Mouse (Mus musculus): ENCODE data around the gene Specc1. TPM values are rescaled to one million over a fixed set of nuclear protein-coding genes. Genes with fewer than 3 reads are reported as not detected.

Specc1 gene
- polyA plus RNA-seq, 1 experiment: 6.5 TPM

DNA sequence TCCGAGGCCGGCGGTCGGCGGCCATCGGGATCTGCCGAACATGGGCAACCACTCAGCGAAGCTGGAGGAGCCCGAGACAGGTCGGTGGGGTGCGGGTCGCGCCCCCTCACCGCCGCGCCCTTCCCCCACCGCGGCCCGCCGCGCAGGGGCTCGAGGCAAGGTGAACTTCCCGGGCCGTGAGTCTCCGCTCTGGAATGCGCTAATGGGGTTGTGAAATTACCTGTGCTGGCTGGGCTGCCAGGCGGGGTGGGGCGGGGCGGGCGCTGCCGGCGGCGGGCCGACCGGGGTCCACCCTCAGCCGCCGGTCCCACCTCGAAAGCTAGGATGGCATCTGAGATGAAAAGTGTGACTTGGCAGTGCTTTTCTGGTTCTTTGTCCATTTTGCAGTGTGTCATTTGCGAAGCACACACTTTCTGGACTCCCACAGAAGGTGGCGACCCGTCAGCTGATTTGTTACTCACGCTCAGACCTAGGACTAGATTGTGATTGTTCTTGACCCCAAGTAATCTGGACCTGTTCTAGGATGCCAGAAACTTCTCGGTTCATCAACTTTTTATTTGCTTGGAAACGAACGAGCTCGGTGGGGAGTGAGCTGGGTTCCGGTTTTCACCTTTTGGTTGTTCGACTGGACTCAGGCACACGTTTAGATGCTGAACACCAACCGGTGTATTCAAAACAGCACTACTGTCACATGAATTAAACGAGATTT lies 120.7 kb downstream of the Specc1 start:
- no peak for DNase-seq (ENCODE audit: low read depth, low spot score)
- WGBS: 1% methylated on average over 51 of the region's 51 CpGs

DNA sequence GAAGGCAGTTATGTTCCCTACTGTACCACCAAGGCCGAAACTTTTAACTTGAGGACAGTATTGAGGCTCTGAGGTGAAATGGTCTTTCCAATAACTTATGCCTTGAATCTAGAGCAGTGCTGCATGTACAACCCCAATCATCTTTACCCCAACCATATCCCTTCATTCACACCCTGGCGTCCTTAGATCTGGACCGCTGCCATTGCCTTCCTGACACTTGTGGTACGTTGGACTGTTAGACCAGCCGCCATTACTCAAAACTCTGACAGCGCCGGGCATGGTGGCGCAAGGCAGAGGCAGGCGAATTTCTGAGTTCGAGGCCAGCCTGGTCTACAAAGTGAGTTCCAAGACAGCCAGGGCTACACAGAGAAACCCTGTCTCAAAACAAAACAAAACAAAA lies 121.8 kb downstream of the Specc1 start:
- WGBS: 87% methylated on average over 10 of the region's 10 CpGs
- DNase-seq (ENCODE audit: low read depth, low spot score): no peak

DNA sequence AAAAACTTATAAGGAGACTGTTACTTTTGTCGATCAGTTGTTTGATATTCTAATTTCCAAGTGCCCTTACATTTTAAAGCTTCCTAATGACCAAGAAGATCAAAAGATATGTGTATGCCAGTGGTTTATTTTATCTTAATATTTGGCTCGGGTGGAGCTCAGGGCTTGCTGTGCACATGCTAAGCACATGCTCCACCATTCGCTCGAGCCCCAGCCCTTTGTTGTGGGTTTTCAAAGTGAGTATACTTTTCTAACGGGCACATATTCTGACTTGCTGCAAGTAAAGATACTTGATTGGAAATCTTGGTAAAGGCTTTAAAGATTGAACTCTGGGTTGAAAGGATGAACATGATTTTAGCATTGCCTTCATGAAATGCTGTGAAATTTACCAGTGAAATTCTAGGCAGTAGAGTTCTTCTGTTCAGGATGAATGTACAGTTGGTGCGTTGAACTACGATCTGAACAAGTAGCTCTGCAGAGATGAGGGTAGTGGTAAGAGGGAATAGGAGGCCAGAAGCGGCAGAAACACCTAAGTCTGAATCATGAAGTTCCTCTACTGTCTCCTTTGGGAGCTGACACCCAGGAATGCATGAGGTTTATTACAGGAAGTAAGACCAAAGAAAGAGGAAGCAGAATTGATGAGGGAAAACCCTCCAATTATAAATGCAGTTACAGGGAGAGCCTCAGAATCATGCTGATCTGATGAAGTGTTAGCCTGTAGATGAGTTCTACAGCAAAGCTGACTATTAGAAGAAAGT lies 122.7 kb downstream of the Specc1 start:
- WGBS: 80% methylated on average over 8 of the region's 8 CpGs
- no peak for DNase-seq (ENCODE audit: low read depth, low spot score)

DNA sequence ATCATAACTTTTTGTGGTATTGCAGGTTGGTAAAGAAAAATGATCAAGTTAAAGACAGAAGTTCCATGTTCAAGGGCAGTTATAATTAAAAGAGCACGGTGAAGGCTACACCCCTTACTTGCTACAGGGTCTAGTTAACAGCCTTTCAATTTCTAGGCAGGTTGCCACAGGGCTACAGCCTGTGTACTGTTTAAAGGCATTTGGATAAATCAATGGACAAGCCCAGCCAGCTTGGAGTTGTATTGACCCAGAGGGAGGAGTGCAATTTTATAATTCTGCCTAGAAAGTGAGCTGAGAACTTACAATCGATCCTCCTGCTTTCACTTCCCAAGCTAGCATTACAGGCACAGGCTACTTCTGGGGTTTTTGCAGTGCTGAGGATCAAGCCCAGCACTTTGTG lies 123.9 kb downstream of the Specc1 start:
- WGBS: 20% methylated on average over 2 of the region's 2 CpGs
- peak; percentile 51 for DNase-seq (ENCODE audit: low read depth, low spot score)

DNA sequence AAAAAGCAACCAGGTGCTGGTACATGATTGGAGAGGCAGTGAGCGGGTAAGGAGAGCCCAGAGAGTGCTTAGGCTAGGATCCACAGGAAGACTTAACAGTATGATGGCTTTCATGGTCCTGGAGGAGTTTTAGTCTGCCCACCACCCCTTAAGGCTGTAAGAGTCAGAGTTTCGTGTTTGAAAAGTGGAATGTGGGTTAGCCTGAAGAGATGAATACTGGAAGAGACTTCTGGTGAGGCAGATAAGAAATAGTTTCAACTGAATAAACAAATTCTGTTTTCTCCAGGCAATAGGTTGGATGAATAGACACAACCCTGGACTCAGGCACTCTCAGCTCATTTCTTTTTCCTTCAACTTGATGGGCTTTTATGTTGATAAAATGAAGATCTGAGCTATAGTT lies 130.1 kb downstream of the Specc1 start:
- 90% methylated on average over 2 of the region's 2 CpGs for WGBS
- DNase-seq (ENCODE audit: low read depth, low spot score): no peak

DNA sequence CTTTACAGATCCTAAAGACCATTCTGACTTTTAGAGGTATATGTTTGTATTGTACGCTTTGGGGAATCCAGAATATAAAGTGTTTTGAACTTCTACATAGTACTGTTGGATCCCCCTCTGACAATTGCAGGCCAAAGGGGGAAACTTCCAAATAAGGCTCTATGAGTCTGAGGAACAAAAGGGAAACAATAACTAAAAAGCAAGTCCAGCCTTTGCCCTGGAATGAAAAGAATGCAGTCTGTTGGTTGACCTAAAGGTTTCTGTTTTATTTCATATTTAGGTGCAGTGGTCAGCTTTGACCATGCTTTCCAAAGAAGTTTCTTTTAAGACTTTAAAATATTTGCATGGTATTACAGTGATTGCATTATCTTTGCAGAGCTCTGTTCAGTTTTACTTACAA lies 130.5 kb downstream of the Specc1 start:
- DNase-seq (ENCODE audit: low read depth, low spot score): no peak
- WGBS: 85% methylated on average over 1 of the region's 1 CpGs

DNA sequence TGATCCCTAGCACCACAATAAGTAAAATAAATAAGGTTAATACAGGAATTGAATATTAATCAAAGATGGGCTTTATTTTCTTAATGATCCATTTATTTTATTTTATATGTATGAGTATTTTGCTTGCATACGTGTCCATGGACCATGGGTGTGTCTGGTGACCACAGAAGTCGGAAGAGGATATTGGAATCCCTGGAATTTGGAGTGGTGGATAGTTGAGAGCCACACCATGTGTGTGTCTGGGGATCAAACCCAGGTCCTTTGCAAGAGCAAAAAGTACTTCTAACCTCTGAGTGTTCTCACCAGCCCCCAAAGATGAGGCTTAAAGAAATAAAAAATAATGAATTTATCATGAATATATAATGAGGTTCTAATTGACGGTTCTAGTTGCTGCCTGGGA lies 132.1 kb downstream of the Specc1 start:
- WGBS: 93% methylated on average over 3 of the region's 3 CpGs
- no peak for DNase-seq (ENCODE audit: low read depth, low spot score)

DNA sequence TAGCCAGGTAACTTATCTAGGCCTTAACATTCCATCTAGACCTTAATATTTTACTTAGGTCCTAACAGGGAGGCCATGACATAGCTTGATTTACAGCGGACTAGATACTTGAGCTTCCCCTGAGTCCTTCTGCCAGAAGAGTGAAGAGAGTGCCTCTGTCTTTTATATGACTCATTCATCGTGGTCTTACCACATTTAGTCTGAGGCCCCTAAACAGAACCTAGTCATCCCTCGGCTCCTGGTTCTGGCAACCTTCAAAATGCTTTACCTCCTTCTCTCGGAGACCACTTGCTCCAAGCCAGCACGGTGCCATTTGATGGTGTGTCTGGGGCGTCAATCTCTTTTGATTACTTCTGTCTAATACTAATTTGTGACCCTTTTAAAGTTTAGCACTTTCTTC lies 133.8 kb downstream of the Specc1 start:
- DNase-seq (ENCODE audit: low read depth, low spot score): no peak
- WGBS: 85% methylated on average over 6 of the region's 6 CpGs

DNA sequence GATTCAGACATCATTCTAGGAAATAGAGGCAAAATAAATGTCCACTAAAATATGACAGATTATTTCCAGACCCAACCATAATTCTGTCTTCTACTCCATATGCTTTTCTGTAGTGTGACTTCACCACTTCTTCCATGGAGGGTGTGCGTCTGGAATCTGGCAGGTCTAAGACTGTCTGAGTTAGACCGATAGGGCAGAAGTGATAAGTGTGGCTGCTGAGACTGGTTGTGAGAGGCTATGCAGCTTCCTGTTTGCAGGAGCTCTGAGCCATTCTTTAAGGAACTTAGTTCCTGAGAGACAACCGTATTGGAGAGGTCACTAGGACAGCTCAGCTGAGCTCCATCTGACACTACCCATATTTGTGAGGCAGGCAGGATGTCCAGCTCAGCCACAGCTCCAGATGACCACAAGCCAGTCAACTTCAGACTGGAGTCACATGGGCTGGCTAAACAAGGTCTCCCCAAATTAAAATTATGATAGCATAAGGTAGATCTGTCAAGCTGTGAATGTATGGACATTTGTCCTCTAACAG lies 146.9 kb downstream of the Specc1 start:
- DNase-seq (ENCODE audit: low read depth, low spot score): no peak
- WGBS: 62% methylated on average over 3 of the region's 3 CpGs

DNA sequence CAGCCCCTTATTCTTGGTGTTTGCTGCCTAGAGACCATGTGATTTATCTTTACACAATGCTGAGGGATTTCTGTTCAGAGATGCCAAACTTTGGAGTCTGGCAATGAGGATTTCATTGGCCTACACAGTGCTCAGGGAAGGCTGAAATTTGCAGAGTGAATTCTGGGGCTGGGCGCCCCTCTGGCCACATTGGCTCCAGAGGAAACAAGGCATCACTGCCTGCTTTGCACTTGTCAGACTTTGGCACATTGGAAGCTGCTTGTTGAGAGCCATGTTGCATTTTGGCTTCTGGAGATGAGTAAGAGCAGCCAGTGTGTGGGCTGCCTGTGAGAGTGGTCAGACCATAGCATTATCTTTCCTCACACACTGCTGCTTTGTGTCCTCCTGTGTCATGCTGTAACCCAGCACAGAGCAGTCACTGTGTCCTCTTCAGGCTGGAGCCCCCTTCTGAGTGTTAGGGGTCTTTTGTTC lies 149.9 kb downstream of the Specc1 start:
- DNase-seq (ENCODE audit: low read depth, low spot score): no peak
- WGBS: 96% methylated on average over 1 of the region's 1 CpGs

DNA sequence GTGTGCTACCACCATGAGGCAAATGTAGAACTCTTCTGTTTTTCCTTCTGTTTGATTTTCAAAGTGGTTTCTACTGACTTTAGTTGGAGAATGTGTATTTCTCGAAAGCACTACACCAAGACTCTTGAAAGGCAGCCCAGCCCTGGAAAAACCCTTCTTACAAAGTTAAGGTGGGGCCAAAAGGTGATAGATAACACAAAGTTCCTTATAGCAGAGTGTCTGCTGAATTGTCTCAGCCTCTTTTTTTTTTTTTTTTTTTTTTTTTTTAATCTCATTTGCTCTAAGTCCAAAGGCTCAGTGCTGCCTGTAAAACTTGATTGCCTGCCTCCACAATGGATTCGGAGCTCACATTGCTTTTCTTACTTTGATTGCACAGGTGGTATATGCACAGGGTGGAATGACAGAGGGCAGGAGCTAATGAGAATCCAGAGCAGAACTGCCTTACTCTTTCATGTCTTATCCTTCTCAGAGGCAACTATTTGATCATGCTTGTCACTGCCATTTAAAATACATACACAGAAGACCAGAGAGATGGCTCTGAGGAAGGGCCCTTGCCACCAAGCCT lies 150.8 kb downstream of the Specc1 start:
- 35% methylated on average over 2 of the region's 2 CpGs for WGBS
- DNase-seq (ENCODE audit: low read depth, low spot score): peak; percentile 58

DNA sequence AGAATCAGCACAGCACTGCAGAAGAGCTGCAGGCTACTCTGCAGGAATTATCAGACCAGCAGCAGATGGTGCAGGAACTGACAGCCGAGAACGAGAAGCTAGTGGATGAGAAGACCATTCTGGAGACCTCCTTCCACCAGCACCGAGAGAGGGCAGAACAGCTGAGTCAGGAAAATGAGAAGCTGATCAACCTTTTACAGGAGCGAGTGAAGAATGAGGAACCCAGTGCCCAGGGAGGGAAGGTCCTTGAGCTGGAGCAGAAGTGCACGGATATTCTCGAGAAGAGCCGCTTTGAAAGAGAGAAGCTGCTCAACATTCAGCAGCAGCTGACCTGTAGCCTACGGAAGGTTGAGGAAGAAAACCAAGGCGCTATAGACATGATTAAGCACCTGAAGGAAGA lies 162.0 kb downstream of the Specc1 start:
- DNase-seq (ENCODE audit: low read depth, low spot score): no peak
- WGBS: 91% methylated on average over 9 of the region's 9 CpGs

DNA sequence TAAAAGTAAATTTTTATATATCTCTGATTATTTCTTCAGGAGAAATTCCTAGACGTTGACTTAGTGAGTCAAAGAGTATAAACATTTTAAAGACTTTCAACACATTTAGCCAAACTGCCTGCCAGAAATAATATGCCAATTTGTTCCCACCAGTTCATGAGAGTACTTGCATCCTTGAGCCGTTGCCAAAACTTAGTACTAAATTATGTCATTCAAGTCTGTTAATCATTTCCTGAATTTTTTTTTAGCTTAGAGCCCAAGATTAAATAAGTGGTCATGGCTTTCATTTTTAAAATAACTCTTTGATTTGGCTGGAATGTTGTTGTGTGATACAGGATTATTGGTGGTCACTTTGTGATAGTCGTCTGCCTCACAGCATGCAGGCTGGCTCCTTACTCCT lies 163.3 kb downstream of the Specc1 start:
- no peak for DNase-seq (ENCODE audit: low read depth, low spot score)

DNA sequence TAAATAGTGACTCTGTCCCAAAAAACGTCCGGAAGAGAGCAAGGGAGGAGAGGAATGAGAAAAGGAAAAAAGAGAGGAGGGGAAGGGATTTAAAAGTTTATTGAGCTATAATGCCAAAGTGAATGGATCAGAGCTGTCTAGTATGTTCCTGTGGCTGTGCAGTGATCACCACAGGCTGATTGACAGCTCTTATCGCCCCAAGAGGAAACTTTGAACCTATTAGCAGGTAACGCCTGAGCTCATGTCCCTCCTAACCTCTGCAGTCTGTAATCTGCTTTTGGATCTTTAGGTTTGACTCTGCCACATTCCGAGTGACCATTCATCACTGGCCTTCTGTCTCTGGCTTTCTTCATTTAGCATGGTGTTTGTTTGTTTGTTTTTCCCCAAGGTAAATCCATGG lies 164.8 kb downstream of the Specc1 start:
- WGBS: 34% methylated on average over 5 of the region's 5 CpGs
- no peak for DNase-seq (ENCODE audit: low read depth, low spot score)

More for the DNA sequence above, 163.3 kb downstream of the Specc1 start:
- WGBS: 10% methylated on average over 3 of the region's 3 CpGs

DNA sequence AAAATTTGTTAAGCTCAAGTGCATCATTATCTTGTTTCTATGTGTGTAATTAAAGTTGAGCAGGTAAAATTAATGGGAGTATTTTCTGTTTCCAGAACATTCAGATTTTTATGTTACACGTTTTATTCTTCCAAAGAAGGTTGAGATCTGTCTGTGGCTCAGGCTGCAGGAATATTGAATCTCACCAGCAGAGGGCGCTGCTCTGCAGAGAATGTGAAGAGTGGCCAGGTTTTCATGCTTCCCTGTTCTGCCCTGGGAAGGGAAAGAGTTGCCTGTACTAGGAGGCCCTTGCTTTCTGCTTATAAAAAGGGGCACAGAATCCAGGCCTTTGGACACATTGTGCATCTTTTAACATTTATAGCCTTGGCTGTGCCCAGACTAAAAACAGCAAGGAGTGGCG lies 171.1 kb downstream of the Specc1 start:
- DNase-seq (ENCODE audit: low read depth, low spot score): peak; percentile 73
- 29% methylated on average over 3 of the region's 3 CpGs for WGBS

DNA sequence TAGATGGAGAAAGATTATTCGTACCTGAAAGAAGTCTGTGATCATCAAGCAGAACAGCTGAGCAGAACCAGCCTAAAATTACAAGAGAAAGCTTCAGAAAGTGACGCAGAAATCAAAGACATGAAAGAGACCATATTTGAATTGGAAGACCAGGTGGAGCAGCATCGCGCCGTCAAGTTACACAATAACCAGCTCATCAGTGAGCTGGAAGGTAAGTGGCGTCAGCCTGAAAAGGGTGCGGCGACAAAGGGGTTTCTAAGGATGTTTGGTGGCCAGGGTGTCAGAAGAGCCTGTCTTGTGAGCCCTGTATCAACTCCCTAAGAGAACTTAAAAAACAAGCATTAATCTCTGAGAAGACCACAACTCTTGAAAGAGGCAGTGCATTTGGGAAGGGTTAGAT lies 171.6 kb downstream of the Specc1 start:
- DNase-seq (ENCODE audit: low read depth, low spot score): no peak
- WGBS: 54% methylated on average over 8 of the region's 8 CpGs

DNA sequence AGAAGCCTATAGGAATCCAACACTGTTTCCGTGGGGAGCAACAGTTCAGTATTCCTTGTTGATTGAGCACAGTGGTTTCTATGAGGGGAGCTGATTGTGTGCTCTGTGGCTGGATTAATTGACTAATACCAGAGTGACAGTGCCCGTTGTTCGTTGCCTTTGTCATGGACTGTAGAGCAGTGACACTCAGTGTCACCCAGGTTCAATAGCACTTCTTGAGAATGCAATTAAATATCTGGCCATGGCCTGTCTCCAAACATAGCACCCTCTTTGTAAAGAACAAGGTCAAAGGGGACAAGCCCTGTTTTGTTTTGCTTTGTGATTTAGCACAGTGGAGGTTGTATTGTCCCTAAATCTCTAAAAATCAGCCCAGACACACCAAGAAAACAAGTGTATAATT lies 173.6 kb downstream of the Specc1 start:
- WGBS: 86% methylated on average over 3 of the region's 3 CpGs

DNA sequence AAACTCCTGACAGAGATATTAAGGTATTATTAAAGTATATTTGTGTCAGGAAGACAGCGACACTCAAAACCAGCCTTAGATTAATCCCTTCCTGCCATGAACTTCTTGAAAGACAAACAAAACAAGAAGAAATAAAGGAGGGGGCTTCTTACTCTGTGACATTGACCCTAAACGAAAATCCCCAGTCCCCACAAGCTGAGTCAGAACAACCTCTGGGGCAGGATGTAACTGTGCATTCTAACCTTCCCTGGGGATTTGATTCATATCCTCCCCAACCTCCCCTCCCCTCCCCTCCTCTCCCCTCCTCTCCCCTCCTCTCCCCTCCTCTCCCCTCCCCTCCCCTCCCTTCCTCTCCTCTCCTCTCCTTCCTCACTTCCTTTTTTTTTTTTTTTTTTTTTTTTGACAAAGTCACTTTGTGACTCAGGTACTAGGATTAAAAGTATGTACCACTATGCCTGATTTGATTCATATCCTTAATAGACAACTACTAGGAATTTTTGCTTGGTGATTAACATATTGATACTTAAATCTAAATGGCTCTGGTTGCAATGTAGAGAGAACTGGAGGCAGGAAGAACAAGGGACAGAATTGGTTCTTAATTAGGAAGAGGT lies 174.2 kb downstream of the Specc1 start:
- 80% methylated on average over 2 of the region's 2 CpGs for WGBS

More for the DNA sequence above, 173.6 kb downstream of the Specc1 start:
- no peak for DNase-seq (ENCODE audit: low read depth, low spot score)

DNA sequence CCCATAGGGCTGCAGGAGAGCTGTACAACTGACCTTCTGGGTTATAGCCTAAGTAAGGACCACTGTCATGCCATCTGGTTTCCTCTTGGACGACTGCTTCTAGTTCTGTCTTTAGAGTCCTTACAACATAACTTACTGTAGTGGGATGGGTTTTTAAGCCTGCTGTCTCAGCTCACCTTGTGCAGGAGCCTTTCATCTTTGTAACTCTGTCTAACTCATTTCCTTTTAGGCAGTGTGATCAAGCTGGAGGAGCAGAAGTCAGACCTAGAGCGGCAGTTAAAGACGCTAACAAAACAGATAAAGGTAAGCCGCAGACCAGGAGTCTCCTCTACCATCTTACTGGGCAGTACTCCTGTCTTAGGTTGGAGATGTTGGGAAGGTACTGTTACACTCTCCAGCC lies 175.0 kb downstream of the Specc1 start:
- no peak for DNase-seq (ENCODE audit: low read depth, low spot score)
- WGBS: 83% methylated on average over 4 of the region's 4 CpGs

More for the DNA sequence above, 174.2 kb downstream of the Specc1 start:
- DNase-seq (ENCODE audit: low read depth, low spot score): no peak

DNA sequence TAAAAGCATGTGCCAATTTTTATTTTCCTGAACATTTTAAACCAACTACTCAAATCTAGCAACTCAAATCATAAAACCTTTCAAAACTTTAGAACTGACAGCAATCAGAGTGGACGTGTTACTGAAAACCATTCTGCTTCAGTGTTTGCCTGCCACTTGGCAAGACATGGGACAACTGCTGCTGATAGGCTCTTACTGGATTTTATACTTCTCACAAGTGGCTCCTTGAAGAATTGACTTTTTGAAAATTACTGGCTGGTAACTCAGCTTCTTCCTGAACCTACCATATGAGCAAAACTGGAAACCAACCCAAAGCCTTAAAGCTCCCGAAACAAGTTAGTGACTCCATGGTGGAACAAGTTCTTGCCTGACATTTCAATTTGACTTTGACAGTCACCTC lies 177.6 kb downstream of the Specc1 start:
- no peak for DNase-seq (ENCODE audit: low read depth, low spot score)
- WGBS: 97% methylated on average over 2 of the region's 2 CpGs
